Mouse (Mus musculus): ENCODE results near the gene Fpgs. TPM values are rescaled to one million over a fixed set of nuclear protein-coding genes. Genes with fewer than 3 reads are reported as not detected.

Gene Fpgs
- polyA plus RNA-seq, 1 experiment from 2014 or later: 36.1 TPM

DNA sequence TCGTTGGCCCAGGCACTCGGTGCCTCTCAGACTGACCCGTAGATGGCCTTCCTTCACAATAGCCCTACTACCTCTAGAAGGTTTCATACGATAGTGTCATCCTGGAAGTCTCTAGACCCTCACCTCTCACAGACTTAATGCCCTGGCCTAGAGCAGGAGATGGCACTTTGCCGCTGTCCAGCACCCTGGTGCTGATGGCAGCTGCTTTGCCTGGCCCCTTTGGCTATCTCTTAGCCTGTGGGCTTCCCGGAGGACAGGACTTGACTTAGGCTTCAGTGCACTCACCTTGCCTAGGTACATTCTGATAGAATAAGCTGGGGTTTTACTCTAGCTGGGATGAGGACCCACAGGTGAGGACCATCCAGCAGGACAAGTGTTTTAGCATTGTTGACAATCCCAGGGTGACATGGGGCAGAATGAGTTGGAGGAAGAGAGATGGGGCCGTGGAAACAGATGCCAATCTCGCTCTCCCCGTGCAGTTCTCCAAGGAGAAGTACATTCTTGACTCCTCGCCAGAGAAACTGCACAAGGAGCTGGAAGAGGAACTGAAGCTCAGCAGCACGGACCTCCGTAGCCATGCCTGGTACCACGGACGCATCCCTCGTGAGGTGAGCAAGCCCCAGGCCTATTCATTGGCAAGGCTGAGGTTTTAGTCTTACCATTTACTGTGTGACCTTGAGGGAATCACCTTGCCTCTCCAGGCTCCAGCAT lies 40.5 kb upstream of the Fpgs start:
- DNase-seq (ENCODE audit: low spot score): no peak
- no peak for TF ChIP-seq CTCF (IDR thresholded peaks at IDR 0.05; ENCODE audit: low read depth)
- peaks cover 13% of the 10 kb centered on the region; the same call in 1 of the 2 replicates for H3K4me1 ChIP-seq (replicated peaks; ENCODE audit: insufficient read depth, low read length)
- no peak overlapping the region for H3K4me2 ChIP-seq (ENCODE audit: low read length)
- H3K36me3 ChIP-seq (ENCODE audit: insufficient read depth, low read length): peaks cover 7% of the 10 kb centered on the region; the same call in 1 of the 2 replicates
- no peaks in the 10 kb centered on the region; the same call in 1 of the 2 replicates for H3K27me3 ChIP-seq (ENCODE audit: insufficient read depth, low read length)
- H3K9ac ChIP-seq (ENCODE audit: low read depth, low read length): no peak overlapping the region
- H3K4me3 ChIP-seq (replicated peaks; ENCODE audit: low read depth, low read length): no peak overlapping the region
- WGBS: 71% methylated on average over 15 of the region's 15 CpGs
- no peak for ATAC-seq (replicated peaks; ENCODE audit: low FRiP score, low read depth)
- no peak overlapping the region for H3K27ac ChIP-seq
- H3K9me3 ChIP-seq (replicated peaks; ENCODE audit: low read length): no peaks in the 10 kb centered on the region

DNA sequence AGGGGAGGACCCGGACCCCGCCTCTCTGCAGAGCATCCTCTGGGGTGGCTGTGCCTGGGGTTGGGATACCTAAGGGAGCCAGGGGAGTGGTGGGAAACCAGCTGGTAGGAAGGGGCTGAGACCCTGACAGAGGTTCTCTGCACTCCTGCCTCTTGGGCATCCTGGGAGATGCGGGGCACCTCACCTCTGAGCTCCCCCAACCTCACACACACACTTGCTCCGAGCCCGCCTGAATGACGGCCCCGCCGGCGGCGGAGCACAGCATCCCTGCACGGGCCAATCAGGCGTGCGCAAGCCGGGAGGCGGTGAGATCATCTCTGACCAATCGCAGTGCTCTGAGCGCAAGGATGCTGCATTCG lies 38.2 kb upstream of the Fpgs start:
- no peak for TF ChIP-seq CTCF (IDR thresholded peaks at IDR 0.05; ENCODE audit: low read depth)
- no peak overlapping the region for H3K27ac ChIP-seq
- ATAC-seq (replicated peaks; ENCODE audit: low FRiP score, low read depth) (peak; percentile 38; the same call in 1 of the 2 replicates), DNase-seq (ENCODE audit: low spot score) (no peak)
- peaks cover 13% of the 10 kb centered on the region; the same call in 1 of the 2 replicates for H3K4me1 ChIP-seq (replicated peaks; ENCODE audit: insufficient read depth, low read length)
- H3K27me3 ChIP-seq (ENCODE audit: insufficient read depth, low read length): no peaks in the 10 kb centered on the region; the same call in 1 of the 2 replicates
- peak overlapping the region; percentile 70; the same call in 1 of the 2 replicates for H3K4me2 ChIP-seq (ENCODE audit: low read length)
- 0 out of 2 replicates have a peak overlapping the region, but pooled peaks have one; percentile 28 for H3K4me3 ChIP-seq (replicated peaks; ENCODE audit: low read depth, low read length)
- no peak overlapping the region for H3K9ac ChIP-seq (ENCODE audit: low read depth, low read length)
- H3K36me3 ChIP-seq (ENCODE audit: insufficient read depth, low read length): peaks cover 7% of the 10 kb centered on the region; the same call in 1 of the 2 replicates
- H3K9me3 ChIP-seq (replicated peaks; ENCODE audit: low read length): no peaks in the 10 kb centered on the region
- 25% methylated on average over 18 of the region's 18 CpGs for WGBS

DNA sequence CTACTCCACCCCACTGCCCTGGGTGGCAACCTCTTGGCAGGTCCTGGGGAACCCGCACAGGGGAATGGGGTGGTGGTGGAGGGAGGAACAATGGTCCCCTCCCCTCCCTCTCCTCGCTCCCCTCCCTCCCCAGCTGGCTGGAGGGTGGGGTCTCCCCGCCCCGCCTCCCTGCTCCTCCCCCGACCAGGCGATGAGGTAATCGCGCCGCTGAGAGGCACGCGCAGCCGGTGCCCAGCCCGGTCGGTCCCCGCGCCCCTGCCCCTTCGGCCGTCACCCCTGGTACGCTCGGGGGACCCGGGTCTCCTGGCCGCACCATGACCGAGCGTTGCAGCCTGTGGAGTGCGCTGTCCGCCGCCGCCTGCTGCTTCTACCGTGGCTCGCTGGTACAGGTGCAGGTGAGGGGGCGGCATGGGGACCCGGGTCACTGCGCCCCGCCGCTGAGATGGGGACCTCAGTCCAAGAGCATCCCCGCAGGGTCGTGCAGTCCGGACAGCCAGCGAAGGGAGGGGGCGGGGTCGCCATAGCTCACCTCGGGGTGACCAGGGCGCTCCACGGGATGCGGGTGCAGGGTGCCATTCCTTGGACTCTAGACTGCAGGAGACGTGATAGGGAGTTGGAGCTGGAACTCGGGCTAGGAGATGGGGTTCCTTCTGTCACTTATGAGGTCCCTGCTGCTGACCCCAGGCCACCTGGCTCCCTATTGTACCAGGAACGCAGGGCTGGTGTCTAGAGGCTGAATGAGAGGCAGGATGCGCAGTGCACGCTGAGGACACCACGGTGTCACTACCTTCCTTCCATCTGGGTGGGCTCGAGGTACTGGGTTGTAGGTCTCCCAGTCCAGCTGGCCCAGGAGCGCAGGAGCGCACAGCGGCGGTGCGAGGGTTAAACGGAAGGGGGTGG lies 37.6 kb upstream of the Fpgs start:
- Histone ChIP-seq H3K4me3 (replicated peaks; ENCODE audit: low read depth, low read length) (peak overlapping the region; percentile 28), H3K27ac (no peak overlapping the region), H3K27me3 (ENCODE audit: insufficient read depth, low read length) (no peaks in the 10 kb centered on the region; the same call in 1 of the 2 replicates), H3K9me3 (replicated peaks; ENCODE audit: low read length) (no peaks in the 10 kb centered on the region), H3K4me1 (replicated peaks; ENCODE audit: insufficient read depth, low read length) (peaks cover 13% of the 10 kb centered on the region; the same call in 1 of the 2 replicates), H3K36me3 (ENCODE audit: insufficient read depth, low read length) (peaks cover 7% of the 10 kb centered on the region; the same call in 1 of the 2 replicates), H3K9ac (ENCODE audit: low read depth, low read length) (peak overlapping the region; percentile 9), H3K4me2 (ENCODE audit: low read length) (peak overlapping the region; percentile 70)
- DNase-seq (ENCODE audit: low spot score) (no peak), ATAC-seq (replicated peaks; ENCODE audit: low FRiP score, low read depth) (peak; percentile 38; the same call in 1 of the 2 replicates)
- TF ChIP-seq CTCF (IDR thresholded peaks at IDR 0.05; ENCODE audit: low read depth): no peak
- WGBS: 7% methylated on average over 40 of the region's 58 CpGs

DNA sequence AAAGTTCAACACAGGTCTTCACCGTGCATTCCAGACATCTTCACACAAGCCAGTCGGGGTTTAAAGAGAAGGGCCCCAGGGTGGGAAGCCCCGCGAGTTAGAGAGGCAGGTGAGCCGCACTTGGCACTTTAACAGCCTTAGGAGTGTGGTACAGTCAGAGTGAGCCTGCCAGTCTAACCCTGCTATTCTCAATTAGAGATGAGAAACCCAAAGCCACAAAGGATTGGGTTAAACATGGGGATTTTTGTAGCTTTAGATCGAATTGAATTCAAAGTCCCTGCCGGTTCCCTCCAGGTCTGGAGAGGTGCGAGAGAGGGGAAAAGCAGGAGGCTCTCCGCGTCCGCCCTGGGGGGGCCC lies 36.9 kb upstream of the Fpgs start, which contains the start of gene 6330409D20Rik:
Gene 6330409D20Rik, minus strand, starts transcription at position 101 of the 357 bp plus-strand sequence.
- H3K27ac ChIP-seq: no peak within 1 kb of the TSS
- H3K9me3 ChIP-seq (replicated peaks; ENCODE audit: low read length): no peaks in the 10 kb centered on the region
- WGBS: 17% methylated on average over 11 of the region's 11 CpGs
- H3K4me3 ChIP-seq (replicated peaks; ENCODE audit: low read depth, low read length): peak within 1 kb of the TSS; percentile 28
- no peaks in the 10 kb centered on the region; the same call in 1 of the 2 replicates for H3K27me3 ChIP-seq (ENCODE audit: insufficient read depth, low read length)
- H3K9ac ChIP-seq (ENCODE audit: low read depth, low read length): peak within 1 kb of the TSS; percentile 9
- H3K4me2 ChIP-seq (ENCODE audit: low read length): peak within 1 kb of the TSS; percentile 70
- ATAC-seq (replicated peaks; ENCODE audit: low FRiP score, low read depth) (no peak), DNase-seq (ENCODE audit: low spot score) (no peak)
- H3K36me3 ChIP-seq (ENCODE audit: insufficient read depth, low read length): peaks cover 6% of the 10 kb centered on the region; the same call in 1 of the 2 replicates
- no peak for TF ChIP-seq CTCF (IDR thresholded peaks at IDR 0.05; ENCODE audit: low read depth)
- H3K4me1 ChIP-seq (replicated peaks; ENCODE audit: insufficient read depth, low read length): peaks cover 13% of the 10 kb centered on the region; the same call in 1 of the 2 replicates

DNA sequence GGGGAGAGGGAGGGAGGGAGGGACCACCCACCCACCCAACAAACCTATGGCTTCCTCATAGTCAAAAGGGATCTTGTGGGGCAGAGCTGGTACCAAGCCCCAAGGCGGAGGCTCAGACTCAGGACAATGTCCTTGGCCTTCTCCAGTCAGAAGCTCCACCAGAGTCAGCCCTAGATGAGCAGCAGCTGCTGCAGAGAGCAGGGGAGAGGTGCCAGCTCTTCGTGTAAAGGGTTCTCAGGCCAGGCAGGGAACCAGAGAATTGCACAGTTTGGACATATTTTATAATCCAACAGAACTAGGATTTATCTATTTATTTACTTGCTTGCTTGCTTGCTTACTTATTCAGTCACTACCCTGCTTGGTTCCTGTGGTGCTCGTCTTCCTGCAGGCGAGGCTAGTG lies 35.4 kb upstream of the Fpgs start:
- Histone ChIP-seq H3K27me3 (ENCODE audit: insufficient read depth, low read length) (no peaks in the 10 kb centered on the region; the same call in 1 of the 2 replicates), H3K4me3 (replicated peaks; ENCODE audit: low read depth, low read length) (no peak overlapping the region), H3K36me3 (ENCODE audit: insufficient read depth, low read length) (no peaks in the 10 kb centered on the region), H3K4me1 (replicated peaks; ENCODE audit: insufficient read depth, low read length) (peaks cover 17% of the 10 kb centered on the region), H3K9me3 (replicated peaks; ENCODE audit: low read length) (no peaks in the 10 kb centered on the region), H3K4me2 (ENCODE audit: low read length) (no peak overlapping the region), H3K9ac (ENCODE audit: low read depth, low read length) (no peak overlapping the region), H3K27ac (no peak overlapping the region)
- DNase-seq (ENCODE audit: low spot score): no peak
- WGBS: 73% methylated on average over 4 of the region's 4 CpGs
- no peak for TF ChIP-seq CTCF (IDR thresholded peaks at IDR 0.05; ENCODE audit: low read depth)
- no peak for ATAC-seq (replicated peaks; ENCODE audit: low FRiP score, low read depth)

DNA sequence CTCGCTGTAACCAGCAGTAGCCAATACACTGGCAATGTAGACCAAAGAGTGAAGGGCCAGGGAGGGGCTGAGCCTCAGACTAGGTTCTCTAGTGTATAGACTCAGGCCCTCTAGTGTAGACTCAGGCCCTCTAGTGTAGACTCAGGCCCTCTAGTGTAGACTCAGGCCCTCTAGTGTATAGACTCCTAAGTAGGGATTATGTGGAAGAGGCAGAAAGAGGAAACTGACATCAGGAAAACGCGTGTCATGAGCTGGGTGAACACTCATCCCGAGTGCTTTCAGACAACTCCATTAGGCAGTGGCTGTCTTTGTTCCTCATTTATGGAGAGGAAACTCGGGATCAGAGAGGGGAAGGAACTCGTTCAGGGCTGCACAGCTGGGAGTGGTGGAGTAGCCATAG lies 33.1 kb upstream of the Fpgs start:
- Histone ChIP-seq H3K9ac (ENCODE audit: low read depth, low read length) (no peak overlapping the region), H3K4me3 (replicated peaks; ENCODE audit: low read depth, low read length) (no peak overlapping the region), H3K27me3 (ENCODE audit: insufficient read depth, low read length) (no peaks in the 10 kb centered on the region; the same call in 1 of the 2 replicates), H3K27ac (no peak overlapping the region), H3K4me1 (replicated peaks; ENCODE audit: insufficient read depth, low read length) (peaks cover 19% of the 10 kb centered on the region), H3K9me3 (replicated peaks; ENCODE audit: low read length) (no peaks in the 10 kb centered on the region), H3K36me3 (ENCODE audit: insufficient read depth, low read length) (no peaks in the 10 kb centered on the region), H3K4me2 (ENCODE audit: low read length) (no peak overlapping the region)
- WGBS: 60% methylated on average over 6 of the region's 6 CpGs
- no peak for TF ChIP-seq CTCF (IDR thresholded peaks at IDR 0.05; ENCODE audit: low read depth)
- ATAC-seq (replicated peaks; ENCODE audit: low FRiP score, low read depth) (no peak), DNase-seq (ENCODE audit: low spot score) (no peak)
